Mouse (Mus musculus): ENCODE measurements around the gene Ninj1. TPM values are rescaled to one million over a fixed set of nuclear protein-coding genes. Genes with fewer than 3 reads are reported as not detected.

Gene Ninj1
- total and polyA plus RNA-seq, 3 experiments, result 30.5 to 69.8 TPM; not detected in 1

DNA sequence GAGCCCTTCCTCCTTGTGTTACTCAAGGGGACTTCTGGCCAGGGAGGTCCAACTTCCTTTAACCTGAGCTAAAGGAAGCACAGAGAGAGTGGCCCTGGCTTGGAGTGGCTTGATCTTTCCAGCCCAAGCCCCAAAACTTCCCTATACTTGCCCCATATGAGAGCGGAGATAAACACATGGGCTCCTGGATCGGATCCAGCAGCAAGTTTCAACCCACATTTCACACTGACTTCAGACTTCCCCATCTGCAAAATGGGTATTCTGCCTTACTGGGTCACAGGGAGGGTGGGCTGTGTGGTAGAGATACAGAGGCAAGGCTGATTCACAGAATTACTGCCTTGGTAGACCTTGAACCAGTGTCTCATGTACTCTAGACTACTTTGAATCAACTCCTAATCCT, 56.2 kb downstream of the Ninj1 start:
- Histone ChIP-seq H3K27me3 (ENCODE audit: control insufficient read depth in 1 of 2, insufficient read depth in 2 of 2, low read length in 2 of 2) (no peaks in the 10 kb centered on the region), H3K4me1 (ENCODE audit: control insufficient read depth in 1 of 2, insufficient read depth in 2 of 2, low read length in 2 of 2) (peaks cover 3 to 21% of the 10 kb centered on the region in 2 experiments), H3K27ac (ENCODE audit: control insufficient read depth, low read depth, low read length) (peak overlapping the region; percentile 90), H3K9ac (ENCODE audit: control insufficient read depth, low read depth, low read length, poor library complexity, severe bottlenecking) (peak overlapping the region; percentile 34), H3K36me3 (ENCODE audit: control insufficient read depth in 1 of 2, insufficient read depth in 2 of 2, low read length in 2 of 2) (peaks cover 0 to 7% of the 10 kb centered on the region in 2 experiments; a peak in 2 of 4 replicates), H3K4me3 (ENCODE audit: control insufficient read depth in 1 of 2, insufficient read depth in 1 of 2, low read depth in 2 of 2, low read length in 2 of 2) (no peak overlapping the region), H3K9me3 (replicated peaks; ENCODE audit: insufficient read depth, low read length) (no peaks in the 10 kb centered on the region), H3K79me2 (ENCODE audit: control insufficient read depth, insufficient read depth, low read length, poor library complexity) (no peaks in the 10 kb centered on the region)
- DNase-seq (ENCODE audit: low read depth, low spot score), result peak; percentile 93
- TF ChIP-seq GABPA (IDR thresholded peaks at IDR 0.05; ENCODE audit: low read depth, low read length) (no peak), POLR2A (IDR thresholded peaks at IDR 0.05; ENCODE audit: control insufficient read depth in 1 of 2, insufficient read depth in 1 of 2, low read depth in 1 of 2, low read length in 2 of 2, poor library complexity in 1 of 2) (no peak; a peak in 1 of 4 replicates), MAX (IDR thresholded peaks at IDR 0.05; ENCODE audit: low read length) (peak; percentile 70; the same call in 1 of the 2 replicates), BHLHE40 (IDR thresholded peaks at IDR 0.05; ENCODE audit: borderline replicate concordance, low read depth, low read length) (no peak), RAD21 (IDR thresholded peaks at IDR 0.05; ENCODE audit: low read depth, low read length) (no peak), ZNF384 (IDR thresholded peaks at IDR 0.05; ENCODE audit: low read depth, low read length) (no peak), POLR2AphosphoS5 (IDR thresholded peaks at IDR 0.05; ENCODE audit: borderline replicate concordance, low read depth, low read length) (no peak), MYB (IDR thresholded peaks at IDR 0.05; ENCODE audit: low read depth, low read length) (no peak), CHD1 (IDR thresholded peaks at IDR 0.05; ENCODE audit: low read depth, low read length) (no peak), ZC3H11A (IDR thresholded peaks at IDR 0.05; ENCODE audit: low read depth, low read length) (no peak), CTCF (IDR thresholded peaks at IDR 0.05 in 2 of 3, conservative IDR thresholded peaks at IDR 0.05 in 1 of 3; ENCODE audit: control insufficient read depth in 1 of 3, insufficient read depth in 1 of 3, low read depth in 2 of 3, low read length in 3 of 3, poor library complexity in 1 of 3, severe bottlenecking in 1 of 3) (no peak), MAFK (IDR thresholded peaks at IDR 0.05; ENCODE audit: borderline replicate concordance, low read depth, low read length) (no peak), JUND (IDR thresholded peaks at IDR 0.05; ENCODE audit: low read depth, low read length) (no peak), MYC (IDR thresholded peaks at IDR 0.05; ENCODE audit: low read depth, low read length) (peak; percentile 87; the same call in 1 of the 2 replicates), E2F4 (IDR thresholded peaks at IDR 0.05; ENCODE audit: borderline replicate concordance, low read depth, low read length) (no peak), TCF12 (IDR thresholded peaks at IDR 0.05; ENCODE audit: low read depth, low read length) (peak; percentile 81), SMC3 (IDR thresholded peaks at IDR 0.05; ENCODE audit: low read depth, low read length) (no peak), ELF1 (IDR thresholded peaks at IDR 0.05; ENCODE audit: low read depth, low read length) (no peak), TAL1 (IDR thresholded peaks at IDR 0.05; ENCODE audit: low read length) (peak; percentile 84), USF1 (IDR thresholded peaks at IDR 0.05; ENCODE audit: low read depth, low read length) (no peak), UBTF (IDR thresholded peaks at IDR 0.05; ENCODE audit: borderline replicate concordance, insufficient read depth, low read depth, low read length) (no peak), MEF2A (IDR thresholded peaks at IDR 0.05; ENCODE audit: extremely low read depth, insufficient replicate concordance, low read depth, low read length, poor library complexity, severe bottlenecking) (no peak), RCOR1 (IDR thresholded peaks at IDR 0.05; ENCODE audit: low read depth, low read length) (peak; percentile 88), ETS1 (IDR thresholded peaks at IDR 0.05; ENCODE audit: low read depth, low read length) (peak; percentile 96), ZKSCAN1 (IDR thresholded peaks at IDR 0.05; ENCODE audit: low read depth, low read length) (0 out of 2 replicates have a peak, but pooled peaks have one; percentile 61), NELFE (IDR thresholded peaks at IDR 0.05; ENCODE audit: low read depth, low read length) (no peak), TBP (IDR thresholded peaks at IDR 0.05; ENCODE audit: low read depth, low read length) (0 out of 2 replicates have a peak, but pooled peaks have one; percentile 36), SIN3A (IDR thresholded peaks at IDR 0.05; ENCODE audit: low read length) (peak; percentile 83), ZMIZ1 (IDR thresholded peaks at IDR 0.05; ENCODE audit: low read depth, low read length) (no peak), NRF1 (IDR thresholded peaks at IDR 0.05; ENCODE audit: insufficient read depth, low read depth, low read length, poor library complexity, severe bottlenecking) (no peak), POLR2AphosphoS2 (IDR thresholded peaks at IDR 0.05; ENCODE audit: low read length) (no peak), MAZ (IDR thresholded peaks at IDR 0.05; ENCODE audit: low read depth, low read length) (peak; percentile 66; the same call in 1 of the 2 replicates), HCFC1 (IDR thresholded peaks at IDR 0.05; ENCODE audit: low read depth, low read length) (peak; percentile 41; the same call in 1 of the 2 replicates), MXI1 (IDR thresholded peaks at IDR 0.05; ENCODE audit: low read depth, low read length) (peak; percentile 63), EP300 (IDR thresholded peaks at IDR 0.05; ENCODE audit: low read depth in 1 of 2, low read length in 2 of 2) (peak; percentile 75 to 86), GATA1 (IDR thresholded peaks at IDR 0.05; ENCODE audit: low read depth, low read length) (peak; percentile 84), USF2 (IDR thresholded peaks at IDR 0.05; ENCODE audit: borderline replicate concordance in 1 of 2, insufficient read depth in 1 of 2, low read depth in 1 of 2, low read length in 2 of 2) (no peak), CHD2 (IDR thresholded peaks at IDR 0.05; ENCODE audit: low read length) (no peak)

Measured in MEL (cell line).